Mouse (Mus musculus) C2C12 (cell line): ENCODE data around the gene Pla2g6.

ENCODE experiments used
- CEBPB ChIP-seq: IDR thresholded peaks from one replicate; pipeline ENCODE4 v1.6.1; 2011; ENCODE audit warnings: low read depth, mild to moderate bottlenecking, control low read depth, moderate library complexity
- CTCF ChIP-seq: IDR thresholded peaks from one replicate; pipeline ENCODE4 v1.5.1; 2011; ENCODE audit not compliant: control insufficient read depth, insufficient read depth, insufficient read length
- MAX ChIP-seq: IDR thresholded peaks from one replicate; pipeline ENCODE4 v1.6.1; 2011; ENCODE audit warnings: mild to moderate bottlenecking, control low read depth
- MYOD1 ChIP-seq: IDR thresholded peaks from one replicate; pipeline ENCODE4 v1.6.1; 2011; ENCODE audit warnings: low read depth; ENCODE audit not compliant: control insufficient read depth, insufficient read length
- USF1 ChIP-seq: IDR thresholded peaks from one replicate; pipeline ENCODE4 v1.6.1; 2011; ENCODE audit warnings: low read depth, mild to moderate bottlenecking, control low read depth, moderate library complexity

GRCm38 (mm10) chr15:79368861-79369440 is 40.8 kb upstream of the Pla2g6 start:
- TF ChIP-seq CTCF, result no peak
- no peak for TF ChIP-seq MYOD1
- TF ChIP-seq MAX, result no peak
- no peak for TF ChIP-seq CEBPB
- TF ChIP-seq USF1, result no peak
